Mouse (Mus musculus): ENCODE data around the gene Ints7.

The Ints7 gene

DNA sequence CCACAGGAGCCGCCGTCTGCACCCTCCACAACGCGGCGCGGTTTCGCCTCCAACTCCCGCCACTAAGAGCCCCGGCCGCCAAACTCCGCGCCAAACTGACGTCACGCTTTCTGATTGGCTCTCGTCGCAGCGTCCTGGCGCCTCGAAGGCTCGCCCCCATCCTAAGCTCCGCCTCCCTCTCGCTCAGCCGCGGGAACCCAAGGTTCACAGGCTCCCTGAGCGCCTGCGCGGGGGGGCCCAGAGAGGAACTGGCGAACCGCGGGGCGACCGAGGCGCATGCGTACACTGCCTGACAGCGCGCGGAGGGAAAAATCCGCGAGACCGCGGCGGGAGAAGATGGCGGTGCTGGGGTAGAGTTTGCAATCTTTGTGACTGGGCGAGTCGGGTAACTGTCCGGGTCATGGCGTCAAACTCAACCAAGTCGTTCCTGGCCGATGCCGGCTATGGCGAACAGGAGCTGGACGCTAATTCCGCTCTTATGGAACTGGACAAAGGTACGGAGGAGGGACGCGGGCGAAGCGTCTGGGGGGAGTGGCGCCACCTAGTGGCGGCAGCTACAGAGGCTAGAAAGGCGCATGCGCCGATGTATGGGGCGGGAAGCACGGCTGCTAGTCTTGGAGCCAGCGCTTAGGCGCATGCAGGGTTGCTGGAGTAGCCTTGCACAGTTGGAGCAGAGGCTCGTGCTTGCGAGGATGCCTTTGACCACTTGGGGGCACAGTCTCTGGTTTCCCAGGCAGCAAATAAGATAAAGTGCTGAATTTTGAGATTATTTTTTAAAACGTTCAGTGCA is at the start of gene Ints7, which contains the start of gene Dtl:
Ints7 (plus strand) TSS at position 179 of the 790 bp plus-strand sequence.
Dtl (minus strand) TSS at position 87 of the 790 bp plus-strand sequence.
- DNase-seq, result peak; percentile 99

DNA sequence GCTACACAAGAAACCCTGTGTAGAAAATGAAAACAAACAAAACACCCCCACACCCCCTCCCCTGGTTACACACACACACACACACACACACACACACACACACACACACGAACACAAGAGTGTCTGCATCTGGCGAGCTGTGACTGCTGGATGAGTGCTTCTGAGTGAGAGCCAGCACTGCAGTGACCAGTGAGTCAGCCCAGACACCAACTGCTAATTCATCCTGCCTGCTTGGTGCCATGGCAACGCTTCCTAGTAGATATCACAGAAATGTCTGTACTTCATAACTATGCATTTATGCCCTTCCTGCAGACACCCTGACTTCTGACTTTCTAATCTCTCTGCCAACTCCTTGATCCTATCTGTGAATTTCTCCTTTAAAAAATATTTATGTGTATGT is 48.3 kb upstream of the Ints7 start:
- DNase-seq, result no peak

DNA sequence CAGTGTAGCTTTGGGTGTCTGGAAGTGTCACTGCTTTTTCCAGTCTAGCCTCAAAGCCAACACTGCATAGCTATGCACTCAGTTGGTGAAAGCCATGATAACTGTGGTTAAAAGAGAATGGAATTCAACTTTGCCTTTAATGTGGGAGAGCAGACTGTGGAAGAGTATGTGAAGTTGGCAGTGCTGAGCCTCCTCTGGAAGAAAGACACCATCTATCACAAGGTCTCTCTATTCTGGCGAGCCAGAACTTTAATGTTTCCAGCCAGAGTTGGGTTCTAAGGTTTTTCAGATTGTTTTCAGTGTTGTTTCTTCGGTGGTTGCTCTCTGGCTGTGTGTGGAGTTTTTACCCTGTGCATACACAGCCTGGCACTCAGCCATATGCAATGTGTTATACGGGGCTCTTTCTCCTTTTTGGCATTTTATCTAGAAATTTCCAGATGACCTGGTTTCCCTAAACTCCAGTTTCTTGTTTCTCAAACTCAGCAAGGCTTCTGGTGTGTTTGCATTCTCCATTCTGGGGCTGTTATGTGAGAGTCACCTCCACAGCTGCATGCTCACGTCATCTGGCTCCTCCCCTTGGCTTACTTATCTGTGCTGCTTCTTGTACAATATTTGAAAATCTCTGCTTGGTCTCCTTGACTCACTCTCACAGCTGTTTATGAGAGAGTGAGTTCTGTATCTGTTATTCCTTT is 47.4 kb upstream of the Ints7 start:
- DNase-seq, result no peak

DNA sequence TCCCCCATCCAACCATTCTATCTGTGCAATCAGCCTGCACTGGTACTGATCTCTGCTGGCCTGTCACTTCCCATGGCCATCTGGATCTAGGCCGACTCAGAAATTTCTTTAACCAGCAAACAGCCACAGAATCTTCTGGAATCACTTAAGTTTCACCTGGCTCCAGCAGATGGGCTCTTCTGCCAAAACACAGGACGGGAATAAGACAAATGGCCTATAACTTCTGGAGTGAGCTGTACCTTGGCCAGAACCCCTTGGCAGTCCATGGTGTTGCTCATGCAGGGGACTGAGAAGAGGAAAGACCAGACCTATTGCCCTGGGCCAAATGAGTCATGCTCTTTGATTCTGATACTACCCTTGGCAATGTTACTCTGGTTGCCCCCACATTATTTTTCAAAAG is 46.0 kb upstream of the Ints7 start:
- no peak for DNase-seq

DNA sequence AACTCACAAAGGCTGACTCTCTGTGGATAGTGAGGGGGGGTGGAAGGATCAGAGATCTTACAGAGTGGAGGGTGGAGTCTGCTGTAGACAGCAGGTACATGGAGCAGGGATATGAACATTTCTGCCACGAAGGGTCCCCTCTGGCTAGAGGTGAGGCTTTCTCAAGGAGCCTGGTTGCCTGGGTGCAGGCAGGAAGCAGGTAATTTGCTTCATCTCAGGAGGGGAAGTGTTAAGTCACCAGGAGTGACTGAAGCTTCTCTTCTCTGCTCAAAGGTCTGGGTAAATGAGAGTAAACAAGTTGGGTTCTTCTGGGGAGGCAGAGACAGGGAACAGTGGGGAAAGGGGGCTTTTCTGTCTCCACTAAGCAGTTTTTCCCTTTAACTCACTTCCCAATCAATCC is 44.4 kb upstream of the Ints7 start:
- no peak for DNase-seq

DNA sequence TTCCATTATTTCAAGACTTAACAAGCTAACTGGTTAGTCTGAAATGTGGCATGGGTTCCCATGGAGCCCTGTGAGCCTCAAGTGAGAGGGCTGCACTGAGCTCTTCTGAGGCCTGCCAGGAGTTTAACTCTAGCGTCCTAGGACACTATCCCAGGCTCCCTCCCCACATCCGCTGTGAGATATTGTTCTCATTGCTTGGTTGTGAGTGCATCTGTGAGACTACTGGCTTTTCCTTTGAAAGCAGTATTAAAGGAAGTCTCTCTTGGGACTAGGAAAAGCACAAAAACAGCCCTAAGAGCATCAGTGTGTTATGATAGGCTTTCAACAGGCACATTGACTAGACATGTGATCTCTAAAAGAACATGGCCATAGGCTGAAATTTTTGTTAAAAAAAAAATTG is 40.5 kb upstream of the Ints7 start:
- no peak for DNase-seq

DNA sequence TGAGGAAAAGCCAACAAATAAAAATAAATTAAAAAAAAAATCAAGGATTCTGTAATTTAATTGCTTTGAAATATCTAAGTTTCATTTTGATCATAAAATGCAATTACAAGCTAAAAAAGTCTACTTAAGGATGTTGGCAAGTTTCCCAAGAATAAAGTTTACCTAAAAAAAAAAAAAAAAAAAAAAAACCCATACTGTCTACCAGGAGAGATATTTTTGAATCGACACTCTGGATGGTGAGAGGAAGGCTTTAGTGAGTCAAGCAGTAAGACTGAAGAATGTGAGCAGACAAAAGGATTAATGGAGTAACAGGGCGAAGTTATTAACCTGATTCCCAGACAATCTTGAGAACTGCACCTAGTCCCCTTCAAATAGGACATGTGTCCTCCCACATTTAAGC is 35.1 kb upstream of the Ints7 start:
- DNase-seq, result no peak

DNA sequence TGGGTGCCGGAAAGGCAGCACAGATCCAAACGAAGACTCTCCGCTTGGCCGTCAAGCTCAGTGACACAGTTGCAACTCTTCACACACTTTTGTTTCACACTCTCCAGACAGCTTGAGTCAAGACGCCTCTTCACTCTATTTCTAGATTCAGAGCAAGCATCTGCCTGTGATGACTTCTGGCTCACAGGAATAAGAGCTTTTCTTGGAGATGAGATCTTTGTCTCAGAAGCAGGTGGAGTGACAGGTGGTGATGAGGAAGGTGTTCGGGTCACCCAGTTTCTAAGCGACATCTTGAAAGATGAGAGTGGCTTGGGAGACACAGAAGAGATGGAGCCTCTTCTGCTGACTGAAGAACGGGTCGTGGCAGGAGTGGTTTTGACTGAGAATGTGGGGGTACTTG is 34.4 kb upstream of the Ints7 start:
- DNase-seq, result no peak

DNA sequence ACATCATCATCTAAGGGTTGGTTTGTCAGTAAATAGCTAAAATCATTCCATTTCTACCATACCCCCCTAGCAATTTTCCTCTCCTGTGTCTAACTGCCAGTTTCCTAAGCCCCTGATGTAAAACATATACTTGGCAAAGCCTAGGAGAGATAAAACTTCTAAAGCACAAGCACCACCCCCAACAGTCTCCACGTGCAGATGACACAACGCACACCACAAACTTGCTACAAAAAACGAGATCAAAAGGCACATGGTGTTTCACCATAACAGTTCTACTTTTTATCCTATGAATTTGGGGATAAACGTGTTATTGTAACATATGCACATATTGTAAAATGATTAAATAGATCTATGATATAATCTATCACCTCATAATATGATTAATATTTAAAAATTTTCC is 33.8 kb upstream of the Ints7 start:
- no peak for DNase-seq

DNA sequence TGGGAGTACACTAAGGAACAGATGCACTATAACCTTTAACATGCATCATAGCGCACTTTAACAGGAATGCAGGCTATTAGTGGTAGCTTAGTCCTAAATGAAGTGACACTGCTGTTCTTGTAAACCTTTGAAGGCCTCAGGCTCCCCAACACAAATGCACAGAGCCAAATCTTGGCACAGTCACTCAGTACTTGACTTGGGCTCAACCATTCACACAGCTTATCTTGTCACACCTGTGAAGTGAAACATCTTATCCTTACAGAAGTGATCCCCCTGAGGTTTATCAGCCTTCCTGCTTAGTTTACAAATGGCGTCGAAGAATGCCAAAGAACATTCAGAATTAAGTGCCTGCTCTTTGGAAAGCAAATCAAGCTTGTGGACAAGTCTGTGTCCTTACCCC is 31.7 kb upstream of the Ints7 start:
- DNase-seq, result no peak

DNA sequence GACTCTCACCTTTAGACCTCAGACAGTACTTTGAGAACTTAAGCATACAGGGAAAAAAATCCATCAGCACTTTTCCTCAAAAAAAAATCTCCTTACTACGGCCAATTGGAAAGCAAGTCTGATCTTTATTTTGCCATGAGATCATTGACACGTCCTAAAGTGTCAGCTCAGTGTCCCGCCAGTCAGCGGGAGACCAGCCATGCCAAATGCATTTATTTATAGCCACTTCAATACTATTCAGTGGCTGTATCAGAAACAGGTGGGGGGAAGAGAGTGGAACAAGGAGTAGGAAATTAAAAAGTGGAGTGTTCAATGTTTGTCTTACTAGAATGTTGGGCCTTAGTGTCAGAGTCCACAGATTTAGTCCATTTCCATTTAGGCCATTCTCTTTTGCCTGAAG is 24.6 kb upstream of the Ints7 start:
- DNase-seq, result no peak

DNA sequence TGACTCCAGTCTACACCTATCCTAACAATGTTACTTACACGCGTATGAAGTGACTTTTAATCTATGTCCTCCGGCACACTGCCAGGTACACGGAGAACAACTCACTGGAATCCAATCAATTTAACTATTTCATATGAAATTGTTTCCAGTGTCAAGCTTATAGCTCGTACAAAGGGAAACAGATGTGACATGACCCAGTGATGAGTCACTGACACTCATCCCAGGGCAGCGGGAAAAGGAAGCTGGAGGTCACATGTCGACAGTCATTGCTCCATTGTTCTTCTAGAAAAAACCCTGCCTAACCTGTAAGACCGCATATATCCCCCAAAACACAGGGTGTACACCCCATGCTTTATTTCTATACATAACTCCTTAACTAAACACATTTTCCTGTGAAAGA is 18.3 kb upstream of the Ints7 start:
- DNase-seq, result no peak

DNA sequence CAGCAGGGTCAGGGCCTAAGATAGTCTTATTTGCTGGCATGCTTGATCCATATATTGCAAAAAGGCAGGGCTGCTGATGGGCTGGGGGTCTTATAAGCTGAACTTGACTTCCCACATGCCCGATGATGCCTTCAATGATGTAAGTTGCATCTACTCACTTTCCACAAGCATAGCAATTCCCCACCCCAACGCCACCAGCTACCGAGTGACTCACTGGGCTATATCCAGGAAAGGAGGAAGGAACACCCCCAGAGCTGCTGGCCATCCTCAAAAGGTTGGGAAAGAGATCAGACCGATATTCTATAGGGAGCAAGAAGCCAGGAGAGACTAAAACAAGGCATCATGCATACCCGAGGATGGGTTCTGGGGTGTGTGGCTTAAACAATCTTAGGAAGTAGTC is 15.7 kb upstream of the Ints7 start:
- no peak for DNase-seq

DNA sequence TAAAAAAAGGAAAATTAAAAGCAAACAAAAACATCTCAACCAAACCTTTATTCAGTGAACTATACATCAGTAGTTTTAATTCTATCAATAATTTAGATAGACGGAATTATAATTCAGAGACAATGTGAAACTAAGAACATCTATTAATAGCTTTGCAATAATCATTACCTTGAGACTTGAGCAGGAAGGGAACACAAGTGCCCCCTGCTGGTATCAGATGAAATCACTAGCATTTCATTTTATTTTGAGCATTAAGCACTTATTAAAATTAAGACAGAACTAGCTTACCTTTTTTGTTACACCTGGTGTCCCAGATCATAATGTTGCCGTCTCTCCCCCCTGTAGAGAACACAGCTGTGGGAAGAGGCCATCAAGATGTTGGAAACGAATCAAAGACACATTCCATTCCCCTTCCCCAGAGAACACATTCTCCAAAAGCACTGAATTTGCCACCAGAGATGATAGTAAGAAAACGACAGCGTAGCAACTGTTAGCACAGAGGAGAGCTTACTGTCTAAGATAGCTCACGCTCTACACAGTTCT is 12.5 kb upstream of the Ints7 start:
- DNase-seq, result peak; percentile 20

DNA sequence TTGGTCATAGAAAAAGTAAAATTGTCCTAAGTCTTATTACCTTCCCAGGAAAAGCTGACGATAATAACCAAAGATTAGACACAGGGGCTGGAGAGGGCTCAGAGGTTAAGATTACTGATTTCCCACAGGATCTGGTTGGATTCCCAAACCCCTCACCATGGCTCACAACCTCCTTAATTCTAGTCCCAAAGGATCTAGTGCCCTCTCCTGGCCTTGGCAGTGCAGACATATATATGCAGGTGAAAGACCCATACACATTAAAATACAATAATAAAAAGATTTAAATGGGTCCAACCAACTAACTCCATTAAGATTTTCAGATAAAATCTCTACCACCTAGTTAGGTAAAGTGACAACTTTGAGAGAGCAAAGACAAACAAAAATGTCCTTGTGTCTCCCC is 7.6 kb upstream of the Ints7 start:
- DNase-seq, result no peak

DNA sequence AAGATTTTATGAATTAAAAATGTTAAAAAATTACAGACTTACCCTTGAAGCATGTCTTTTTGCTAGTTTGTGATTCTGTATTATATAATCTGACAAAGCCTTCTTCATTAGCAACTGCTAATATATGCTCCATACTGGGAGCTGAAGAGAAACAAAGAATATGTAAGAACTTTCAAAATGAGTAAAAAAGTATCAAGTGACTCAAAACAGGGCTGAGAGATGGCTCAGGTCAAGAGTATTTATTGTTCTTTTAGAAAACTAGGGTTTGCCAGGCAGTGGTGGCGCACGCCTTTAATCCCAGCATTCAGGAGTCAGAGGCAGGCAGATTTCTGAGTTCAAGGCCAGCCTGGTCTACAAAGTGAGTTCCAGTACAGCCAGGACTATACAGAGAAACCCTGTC is 5.8 kb upstream of the Ints7 start:
- DNase-seq, result no peak

DNA sequence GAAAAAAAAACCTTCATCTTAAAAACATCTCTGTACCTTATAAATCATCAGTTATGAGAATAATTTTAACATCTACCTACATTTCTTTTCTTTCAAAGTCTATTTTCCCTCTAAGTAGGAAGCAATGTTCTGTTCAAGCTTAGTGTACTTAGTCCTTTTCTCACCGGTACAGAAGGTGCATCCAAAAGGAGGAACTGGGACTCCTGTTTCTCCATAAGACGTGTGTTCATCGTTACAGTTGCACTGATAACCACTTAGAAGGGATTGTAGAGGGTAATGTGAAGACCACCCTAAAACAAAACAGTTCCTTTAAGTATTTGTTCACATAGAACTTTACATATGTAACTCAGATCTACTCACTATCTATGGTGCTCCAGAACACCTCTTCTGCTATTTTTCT is 5.0 kb upstream of the Ints7 start:
- DNase-seq, result no peak

DNA sequence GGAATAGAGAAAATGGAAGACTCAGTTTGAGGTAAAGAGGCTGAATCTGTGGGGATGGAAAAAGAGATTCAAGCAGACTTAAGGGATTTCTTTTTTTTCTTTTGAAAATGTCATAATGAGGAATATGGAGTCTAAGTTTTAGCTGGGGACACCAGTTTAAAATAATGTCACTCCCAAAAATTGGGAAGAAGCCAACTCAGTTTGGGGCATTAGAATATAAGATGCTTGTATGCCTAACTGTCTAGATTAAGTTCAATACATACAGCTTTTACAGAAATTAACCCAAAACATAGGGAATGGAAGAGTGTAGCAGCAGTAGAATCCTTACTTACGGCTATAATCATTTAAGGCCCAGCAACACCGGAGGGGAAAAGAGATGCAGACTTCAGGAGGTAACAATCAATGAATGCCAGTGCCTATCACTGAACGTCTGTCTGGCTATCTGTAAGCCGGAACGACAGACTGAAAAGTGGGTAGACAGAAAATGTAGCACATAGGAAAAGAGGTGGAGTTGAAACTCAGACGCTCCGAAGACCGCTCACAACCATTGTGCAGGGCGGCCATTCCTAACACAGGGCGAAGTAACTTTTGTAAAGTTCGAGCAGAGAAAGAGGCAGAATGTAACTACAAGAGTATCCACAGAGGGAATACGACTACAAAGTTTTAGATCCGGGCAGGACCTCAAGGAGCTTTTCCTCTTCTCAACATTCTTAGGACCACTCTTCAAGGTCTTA is 1.4 kb upstream of the Ints7 start:
- DNase-seq, result no peak

DNA sequence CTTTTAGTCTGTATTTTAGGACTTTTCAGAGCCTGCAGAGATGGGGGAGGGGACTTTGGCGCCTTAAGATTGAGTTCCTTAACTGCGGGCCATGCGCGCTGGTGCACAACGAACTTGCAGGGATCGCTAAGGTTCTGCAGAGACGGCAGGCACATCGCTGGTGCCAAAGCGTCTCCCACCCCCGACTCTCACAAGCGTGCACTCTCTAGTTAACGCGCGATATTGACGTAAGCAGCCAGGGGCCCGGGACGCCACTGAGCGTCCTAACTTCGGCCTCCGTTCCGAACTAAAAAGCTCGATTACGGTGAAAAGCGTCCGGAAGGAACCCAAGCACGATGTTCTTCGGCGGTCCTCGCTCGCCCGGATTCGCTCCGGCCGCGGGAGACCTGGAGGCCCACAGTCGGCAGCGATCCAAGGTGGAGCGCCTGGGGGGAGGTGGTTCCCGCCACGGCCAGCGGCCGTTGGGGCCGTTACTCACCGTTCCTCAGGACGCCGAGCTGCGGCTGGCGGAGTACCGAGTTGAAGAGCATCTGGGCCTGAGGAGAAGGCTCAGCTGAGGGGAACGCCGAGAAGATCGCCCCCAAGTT is 472 bp upstream of the Ints7 start:
- DNase-seq, result no peak

DNA sequence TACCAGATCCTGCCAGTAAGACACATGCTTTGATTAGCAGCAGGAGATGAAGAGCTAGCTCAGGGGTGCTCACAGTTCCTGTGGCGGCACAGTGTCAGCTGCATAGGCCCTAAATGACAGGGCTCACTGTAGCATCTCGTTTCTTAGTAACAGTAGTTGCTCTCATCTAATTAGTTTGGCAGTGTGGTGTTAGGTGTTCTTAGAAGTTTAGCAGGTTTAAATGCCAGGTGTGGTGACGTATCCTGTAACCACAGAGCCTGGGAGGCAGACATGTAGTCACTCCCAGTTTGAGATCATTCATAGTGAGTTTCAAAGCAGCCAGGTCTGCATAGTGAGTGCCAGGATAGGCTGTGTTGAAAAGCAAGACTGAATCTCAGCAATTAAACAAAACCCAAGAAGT is 4.1 kb downstream of the Ints7 start:
- no peak for DNase-seq

DNA sequence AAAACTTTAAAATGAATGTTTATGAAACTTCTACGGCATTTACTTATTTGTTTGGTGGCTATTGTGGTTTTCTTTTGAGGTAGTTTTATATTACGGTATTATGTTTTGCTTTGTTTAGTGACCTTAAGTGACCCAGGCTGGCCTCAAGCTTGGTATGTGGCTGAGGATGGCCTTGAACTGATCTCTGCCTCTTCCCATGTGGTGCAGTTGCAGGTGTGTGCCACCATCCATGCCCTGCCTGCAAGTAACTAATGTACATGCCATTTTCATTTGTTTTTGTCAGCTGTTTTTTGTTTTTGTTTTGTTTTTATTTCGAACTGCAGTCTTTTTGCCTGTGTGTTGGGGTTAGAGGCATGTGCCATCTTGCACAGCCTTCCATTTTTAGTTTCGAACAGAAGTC is 6.2 kb downstream of the Ints7 start:
- no peak for DNase-seq

DNA sequence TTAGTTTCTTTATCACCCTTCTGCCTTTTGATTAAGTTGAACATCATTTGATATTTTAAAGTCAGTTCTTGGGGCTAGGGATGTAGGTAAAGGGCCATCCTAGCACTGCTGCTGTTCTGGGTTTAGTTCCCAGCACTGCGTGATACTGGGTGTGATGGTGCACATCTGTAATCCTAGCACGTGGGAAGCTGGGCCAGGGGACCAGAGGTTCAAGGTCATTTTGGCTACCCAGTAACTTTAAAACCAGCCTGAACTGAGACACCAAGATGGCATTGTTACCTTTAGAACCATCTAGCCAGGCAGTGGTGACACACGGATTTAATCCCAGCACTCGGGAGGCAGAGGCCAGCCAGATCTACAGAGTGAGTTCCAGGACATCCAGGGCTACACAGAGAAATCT is 8.4 kb downstream of the Ints7 start:
- DNase-seq, result no peak

DNA sequence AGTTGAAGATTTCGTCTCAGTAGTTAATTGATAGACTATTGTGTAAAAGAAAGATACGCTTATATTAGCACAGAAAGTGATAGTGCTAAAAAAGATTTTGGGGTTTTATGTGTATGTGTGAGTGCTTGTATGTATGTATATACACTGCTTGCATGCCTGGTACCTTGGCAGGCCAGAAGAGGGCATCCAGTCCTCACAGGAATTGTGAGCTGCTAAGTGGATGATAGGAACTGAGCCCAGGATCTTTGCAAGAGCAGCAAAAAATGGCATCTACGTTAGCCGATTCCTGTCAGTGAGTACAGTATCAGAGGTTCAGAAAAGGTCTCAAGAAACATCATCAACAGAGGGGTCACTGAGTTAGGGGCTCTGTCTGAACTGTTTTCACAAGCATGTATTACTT is 9.0 kb downstream of the Ints7 start:
- no peak for DNase-seq

Measured in cerebellum, adult 11 months (tissue).